Mouse (Mus musculus) ES-E14 (cell line): ENCODE results near the gene Nfrkb. TPM values are rescaled to one million over a fixed set of nuclear protein-coding genes. Genes with fewer than 3 reads are reported as not detected.

Experiments used
- DNase-seq: peaks from one replicate; pipeline ENCODE4 v3.0.0-alpha.2; 2013; ENCODE audit warnings: low read depth, low spot score
- H3K27ac ChIP-seq: 2 replicates; pipeline ENCODE4 v1.5.1; 2012; ENCODE audit warnings: low read depth, mild to moderate bottlenecking, low read length, moderate library complexity, mixed read lengths; ENCODE audit not compliant: poor library complexity, insufficient read depth, severe bottlenecking
- H3K36me3 ChIP-seq: 2 replicates; pipeline ENCODE4 v1.6.1; 2012; ENCODE audit warnings: mild to moderate bottlenecking, low read length, moderate library complexity, mixed read lengths; ENCODE audit not compliant: control insufficient read depth, poor library complexity, insufficient read depth, severe bottlenecking
- H3K4me1 ChIP-seq, 2 experiments: fragments of 150-350 bp in 1 of 2; sonication (generic) in 1 of 2; 2 replicates each; pipeline ENCODE4 v1.6.1; 2012; ENCODE audit warnings: low read length in 2 of 2, mild to moderate bottlenecking in 1 of 2, mixed read lengths in 1 of 2; ENCODE audit not compliant: control insufficient read depth in 2 of 2, insufficient read depth in 2 of 2, poor library complexity in 1 of 2
- H3K4me3 ChIP-seq, 2 experiments: fragments of 150-350 bp in 1 of 2; sonication (generic) in 1 of 2; 2 replicates each; pipeline ENCODE4 v1.5.1; 2012; ENCODE audit warnings: low read length in 2 of 2, low read depth in 1 of 2, mild to moderate bottlenecking in 1 of 2, mixed read lengths in 1 of 2; ENCODE audit not compliant: insufficient read depth in 1 of 2, poor library complexity in 1 of 2, severe bottlenecking in 1 of 2
- H3K9ac ChIP-seq: 2 replicates; pipeline ENCODE4 v1.6.1; 2012; ENCODE audit warnings: low read depth, mild to moderate bottlenecking, low read length, mixed read lengths; ENCODE audit not compliant: poor library complexity, insufficient read depth, severe bottlenecking
- H3K9me3 ChIP-seq: fragments of 150-350 bp; sonication (generic); 2 replicates; pipeline ENCODE4 v1.6.1; 2012; ENCODE audit warnings: low read depth, mild to moderate bottlenecking, low read length; ENCODE audit not compliant: control insufficient read depth, insufficient read depth
- CHD2 ChIP-seq: IDR thresholded peaks from 2 replicates; pipeline ENCODE4 v1.6.1; 2014; ENCODE audit warnings: mild to moderate bottlenecking, low read depth, low read length, inconsistent platforms
- HCFC1 ChIP-seq: IDR thresholded peaks from 2 replicates; pipeline ENCODE4 v1.6.1; 2012; ENCODE audit warnings: low read length, inconsistent platforms, borderline replicate concordance; ENCODE audit not compliant: insufficient read depth
- MAFK ChIP-seq: IDR thresholded peaks from 2 replicates; pipeline ENCODE4 v1.6.1; 2014; ENCODE audit warnings: mild to moderate bottlenecking, low read depth, low read length, inconsistent platforms; ENCODE audit not compliant: insufficient read depth
- ZC3H11A ChIP-seq: IDR thresholded peaks from 2 replicates; pipeline ENCODE4 v1.6.1; 2012; ENCODE audit warnings: low read depth, mild to moderate bottlenecking, inconsistent platforms, low read length, borderline replicate concordance
- ZNF384 ChIP-seq: IDR thresholded peaks from 2 replicates; pipeline ENCODE4 v1.6.1; 2012; ENCODE audit warnings: low read depth, low read length, inconsistent platforms
- in situ Hi-C, 2 experiments: fragments of 600-800 bp; cut with MboI; formaldehyde crosslinking; loops; one replicate each; pipeline ENCODE4 v1.15.1; 2025; ENCODE audit warnings: low sequenced_read_pairs in 2 of 2, inconsistent platforms in 1 of 2; ENCODE audit not compliant: unreplicated experiment in 2 of 2
- total RNA-seq: library from RNA; depleted of rRNA; stranded (reverse); fragments of 300-350 nt; gene quantifications from 2 replicates; pipeline ENCODE4 v1.2.3, GENCODE M21; 2012

Gene Nfrkb
- total RNA-seq, 1 experiment, result 26.1 TPM

GRCm38 (mm10) chr9:31440366-31440765 lies 54.4 kb downstream of the Nfrkb start:
- peaks cover 7 to 28% of the 10 kb centered on the region in 2 experiments for H3K4me1 ChIP-seq
- no peaks in the 10 kb centered on the region for H3K9me3 ChIP-seq
- in situ Hi-C loops, result no loop called here
- H3K4me3 ChIP-seq, result no peak overlapping the region
- H3K27ac ChIP-seq, result peak overlapping the region; percentile 48
- H3K36me3 ChIP-seq, result no peaks in the 10 kb centered on the region
- DNase-seq, result no peak
- no peak for TF ChIP-seq ZNF384
- TF ChIP-seq CHD2, result no peak
- TF ChIP-seq MAFK, result no peak
- no peak for TF ChIP-seq ZC3H11A
- TF ChIP-seq HCFC1, result no peak
- no peak overlapping the region for H3K9ac ChIP-seq

GRCm38 (mm10) chr9:31441487-31441886 lies 55.5 kb downstream of the Nfrkb start:
- no peak overlapping the region for H3K4me3 ChIP-seq
- no peak for TF ChIP-seq CHD2
- no peak for TF ChIP-seq ZC3H11A
- no peak for TF ChIP-seq HCFC1
- TF ChIP-seq ZNF384, result no peak
- no peak for TF ChIP-seq MAFK
- H3K9ac ChIP-seq, result no peak overlapping the region
- in situ Hi-C loops, result no loop called here
- no peak for DNase-seq
- no peaks in the 10 kb centered on the region for H3K9me3 ChIP-seq
- peaks cover 7 to 25% of the 10 kb centered on the region in 2 experiments for H3K4me1 ChIP-seq
- peak overlapping the region; percentile 37; the same call in 1 of the 2 replicates for H3K27ac ChIP-seq
- no peaks in the 10 kb centered on the region for H3K36me3 ChIP-seq

GRCm38 (mm10) chr9:31444236-31444635 lies 58.2 kb downstream of the Nfrkb start:
- Histone ChIP-seq H3K27ac (no peak overlapping the region), H3K9ac (peak overlapping the region; percentile 30; the same call in 1 of the 2 replicates), H3K4me1 (peaks cover 4 to 19% of the 10 kb centered on the region in 2 experiments), H3K4me3 (no peak overlapping the region), H3K9me3 (no peaks in the 10 kb centered on the region), H3K36me3 (no peaks in the 10 kb centered on the region)
- in situ Hi-C loops, result no loop called here
- DNase-seq, result no peak
- TF ChIP-seq HCFC1 (no peak), ZC3H11A (no peak), CHD2 (no peak), MAFK (no peak), ZNF384 (no peak)

- no peak overlapping the region for H3K27ac ChIP-seq
Observed at GRCm38 (mm10) chr9:31449145-31449772, 63.3 kb downstream of the Nfrkb start.

More at GRCm38 (mm10) chr9:31449145-31449772, 63.3 kb downstream of the Nfrkb start:
- TF ChIP-seq ZNF384, result no peak
- 0 out of 2 replicates have a peak, but pooled peaks have one; percentile 25 for TF ChIP-seq MAFK
- no peak for TF ChIP-seq CHD2
- in situ Hi-C loops, result no loop called here
- Histone ChIP-seq H3K9ac (no peak overlapping the region), H3K4me3 (peak overlapping the region; percentile 37 to 61; a peak in 3 of 4 replicates), H3K9me3 (no peaks in the 10 kb centered on the region), H3K36me3 (no peaks in the 10 kb centered on the region), H3K4me1 (peaks cover 2 to 3% of the 10 kb centered on the region in 2 experiments; a peak in 1 of 4 replicates)
- no peak for DNase-seq
